Mouse (Mus musculus) lung, postnatal 0 days (tissue): ENCODE measurements around the gene Dclk1.

Source experiments
- CTCF ChIP-seq: IDR thresholded peaks from 2 replicates; pipeline ENCODE4 v1.5.1; 2016; ENCODE audit warnings: antibody characterized with exemption, mild to moderate bottlenecking
- EP300 ChIP-seq: IDR thresholded peaks from 2 replicates; pipeline ENCODE4 v1.6.1; 2016; ENCODE audit warnings: antibody characterized with exemption, mild to moderate bottlenecking, control low read depth

GRCm38 (mm10) chr3:55411547-55411946 is 169.4 kb downstream of the Dclk1 start:
- TF ChIP-seq CTCF (no peak), EP300 (no peak)
